ENCODE assay signal across 22 mouse cellular contexts in genomic region chr9:84517064-84517463, GRCm38 (mm10).
DNase-seq lines count a peak whose midpoint lies in the region; ATAC-seq and TF ChIP-seq lines count a peak whose summit lies in the region.
"Had no signal": no experiment of that assay in that cellular context is flagged by ENCODE, and none has a peak within 500 bp of the region (broad histone marks: within the 10 kb centered on the region; RNA-seq: fewer than 3 reads in every experiment).

No protein-coding gene starts in this region.

- H3K4me2 ChIP-seq in kidney, postnatal 0 days (ENCODE audit: low read length), result no peak overlapping the region
- no peak overlapping the region for H3K4me2 ChIP-seq in kidney, embryonic 16.5 days (replicated peaks; ENCODE audit: low read depth, low read length)
- H3K4me2 ChIP-seq in lung, embryonic 14.5 days, result no peak overlapping the region
- H3K4me2 ChIP-seq in lung, embryonic 16.5 days (ENCODE audit: low read depth, low read length), result no peak overlapping the region

- no peak overlapping the region for H3K9ac ChIP-seq in kidney, postnatal 0 days (ENCODE audit: low read depth, low read length)
- H3K9ac ChIP-seq in kidney, embryonic 16.5 days (replicated peaks; ENCODE audit: low read length), result no peak overlapping the region
- no peak overlapping the region for H3K9ac ChIP-seq in lung, embryonic 14.5 days
- no peak overlapping the region for H3K9ac ChIP-seq in lung, embryonic 16.5 days (ENCODE audit: low read length)

- intact Hi-C loops in left cerebral cortex, postnatal 4 days (cut with DNase I), result no loop called here

- H3K4me1 ChIP-seq in kidney, postnatal 0 days (replicated peaks; ENCODE audit: insufficient read depth, low read length), result no peaks in the 10 kb centered on the region
- no peaks in the 10 kb centered on the region for H3K4me1 ChIP-seq in kidney, embryonic 16.5 days (ENCODE audit: insufficient read depth, low read length)
- no peaks in the 10 kb centered on the region for H3K4me1 ChIP-seq in lung, embryonic 14.5 days (ENCODE audit: insufficient read depth)
- no peaks in the 10 kb centered on the region for H3K4me1 ChIP-seq in lung, embryonic 16.5 days (replicated peaks; ENCODE audit: control insufficient read depth, insufficient read depth, low read length)

- no peaks in the 10 kb centered on the region for H3K36me3 ChIP-seq in kidney, postnatal 0 days (ENCODE audit: insufficient read depth, low read length)
- H3K36me3 ChIP-seq in kidney, embryonic 16.5 days (ENCODE audit: insufficient read depth, low read length), result no peaks in the 10 kb centered on the region
- H3K36me3 ChIP-seq in lung, embryonic 14.5 days (ENCODE audit: insufficient read depth), result no peaks in the 10 kb centered on the region
- H3K36me3 ChIP-seq in lung, embryonic 16.5 days (ENCODE audit: control insufficient read depth, insufficient read depth, low read length), result no peaks in the 10 kb centered on the region
- H3K36me3 ChIP-seq: G1E had no signal

- H3K4me3 ChIP-seq in kidney, postnatal 0 days (replicated peaks; ENCODE audit: low read depth, low read length), result no peak overlapping the region
- no peak overlapping the region for H3K4me3 ChIP-seq in kidney, embryonic 16.5 days (ENCODE audit: low read length)
- H3K4me3 ChIP-seq in lung, embryonic 14.5 days (ENCODE audit: low read depth, low read length), result no peak overlapping the region
- no peak overlapping the region for H3K4me3 ChIP-seq in lung, embryonic 16.5 days (ENCODE audit: low read length)

- no peaks in the 10 kb centered on the region for H3K9me3 ChIP-seq in kidney, postnatal 0 days (replicated peaks; ENCODE audit: low read length)
- no peaks in the 10 kb centered on the region for H3K9me3 ChIP-seq in kidney, embryonic 16.5 days (ENCODE audit: low read length)
- no peaks in the 10 kb centered on the region for H3K9me3 ChIP-seq in lung, embryonic 14.5 days (ENCODE audit: low read depth, low read length)
- H3K9me3 ChIP-seq in lung, embryonic 16.5 days (ENCODE audit: control insufficient read depth, low read length), result no peaks in the 10 kb centered on the region
- H3K9me3 ChIP-seq: G1E had no signal

- no peak for TF ChIP-seq CTCF in kidney, postnatal 0 days (IDR thresholded peaks at IDR 0.05; ENCODE audit: low read depth)
- TF ChIP-seq CTCF in lung, embryonic 14.5 days (IDR thresholded peaks at IDR 0.05; ENCODE audit: low read depth), result no peak

- 71% methylated on average over 3 of the region's 3 CpGs for WGBS in kidney, postnatal 0 days
- 75% methylated on average over 3 of the region's 3 CpGs for WGBS in kidney, embryonic 16.5 days
- 46% methylated on average over 3 of the region's 3 CpGs for WGBS in lung, embryonic 14.5 days
- 51% methylated on average over 3 of the region's 3 CpGs for WGBS in lung, embryonic 16.5 days

- DNase-seq in kidney, postnatal 0 days (ENCODE audit: low spot score), result peak; percentile 4
- DNase-seq in lung, embryonic 14.5 days, result peak; percentile 82
- no peak for DNase-seq in lung, postnatal 36 days
- no peak for DNase-seq in lung, postnatal 10 days
- peak; percentile 27 for DNase-seq in forelimb bud, embryonic 11.5 days (ENCODE audit: low read depth, low spot score)
- DNase-seq in left cerebral cortex, postnatal 4 days, result no peak
- DNase-seq: adrenal gland, adult 2 months; adrenal gland, adult 8-10 months; adrenal gland, postnatal 10 days; adrenal gland, postnatal 14 days; adrenal gland, postnatal 25 days; adrenal gland, postnatal 36 days; B cell, adult 2 months; cerebellum, adult 11 months; cerebellum, adult 11-12 months had no signal

- no peak for ATAC-seq in kidney, postnatal 0 days (replicated peaks; ENCODE audit: low FRiP score, low read depth)
- no peak for ATAC-seq in kidney, embryonic 16.5 days (ENCODE audit: low FRiP score, low TSS enrichment)
- ATAC-seq in lung, embryonic 14.5 days (ENCODE audit: insufficient read depth), result peak; percentile 76
- peak; percentile 66; the same call in 1 of the 2 replicates for ATAC-seq in lung, embryonic 16.5 days (ENCODE audit: low read depth)
- ATAC-seq: activated CD4-positive, CD25-positive, alpha-beta regulatory T cell, adult 4 months; CD4-positive, CD25-positive, alpha-beta regulatory T cell, adult 4 months; Patski had no signal

- H3K27ac ChIP-seq in kidney, postnatal 0 days, result no peak overlapping the region
- no peak overlapping the region for H3K27ac ChIP-seq in kidney, embryonic 16.5 days (ENCODE audit: low read length)
- no peak overlapping the region for H3K27ac ChIP-seq in lung, embryonic 14.5 days (ENCODE audit: low read depth)
- no peak overlapping the region for H3K27ac ChIP-seq in lung, embryonic 16.5 days (ENCODE audit: low read length)

- H3K27me3 ChIP-seq in kidney, postnatal 0 days (ENCODE audit: insufficient read depth, low read length), result no peaks in the 10 kb centered on the region
- no peaks in the 10 kb centered on the region for H3K27me3 ChIP-seq in kidney, embryonic 16.5 days (ENCODE audit: insufficient read depth, low read length)
- no peaks in the 10 kb centered on the region for H3K27me3 ChIP-seq in lung, embryonic 14.5 days (ENCODE audit: insufficient read depth, low read length)
- H3K27me3 ChIP-seq in lung, embryonic 16.5 days (ENCODE audit: control insufficient read depth, insufficient read depth, low read depth, low read length), result no peaks in the 10 kb centered on the region
- H3K27me3 ChIP-seq: CH12.LX, Patski had no signal

Comparison
In these comparisons a context has a peak if more than half of its experiments do, and no peak if none do; other contexts are left out.
1. DNase-seq: peak in kidney, postnatal 0 days (single experiment), lung, embryonic 14.5 days (single experiment) and forelimb bud, embryonic 11.5 days (single experiment); none in lung, postnatal 36 days (single experiment), lung, postnatal 10 days (single experiment) and left cerebral cortex, postnatal 4 days (single experiment).
2. ATAC-seq: peak in lung, embryonic 14.5 days (single experiment) and lung, embryonic 16.5 days (single experiment); none in kidney, postnatal 0 days (single experiment) and kidney, embryonic 16.5 days (single experiment).